Mouse (Mus musculus): ENCODE results near the gene Klf5.

Klf5 gene

GRCm38 (mm10) chr14:99298385-99299021, at the start of gene Klf5:
Gene Klf5, plus strand, starts transcription at chr14:99298691.
- DNase-seq (ENCODE audit: low spot score), result peak; percentile 96

GRCm38 (mm10) chr14:99262026-99262425, 36.5 kb upstream of the Klf5 start:
- no peak for DNase-seq (ENCODE audit: low spot score)

- no peak for DNase-seq (ENCODE audit: low spot score)
Measured at GRCm38 (mm10) chr14:99263816-99264215, 34.7 kb upstream of the Klf5 start.

- DNase-seq (ENCODE audit: low spot score), result no peak
Measured at GRCm38 (mm10) chr14:99265791-99266190, 32.7 kb upstream of the Klf5 start.

GRCm38 (mm10) chr14:99266749-99267148, 31.7 kb upstream of the Klf5 start:
- no peak for DNase-seq (ENCODE audit: low spot score)

GRCm38 (mm10) chr14:99274056-99274455, 24.4 kb upstream of the Klf5 start:
- no peak for DNase-seq (ENCODE audit: low spot score)

- no peak for DNase-seq (ENCODE audit: low spot score)
Measured at GRCm38 (mm10) chr14:99275827-99276226, 22.7 kb upstream of the Klf5 start.

- DNase-seq (ENCODE audit: low spot score), result no peak
Measured at GRCm38 (mm10) chr14:99278312-99278711, 20.2 kb upstream of the Klf5 start.

- no peak for DNase-seq (ENCODE audit: low spot score)
Measured at GRCm38 (mm10) chr14:99278763-99279486, 19.6 kb upstream of the Klf5 start.

- DNase-seq (ENCODE audit: low spot score), result peak; percentile 33
Measured at GRCm38 (mm10) chr14:99280399-99280798, 18.1 kb upstream of the Klf5 start.

- no peak for DNase-seq (ENCODE audit: low spot score)
Measured at GRCm38 (mm10) chr14:99280825-99281433, 17.6 kb upstream of the Klf5 start.

GRCm38 (mm10) chr14:99285486-99285885, 13.0 kb upstream of the Klf5 start:
- DNase-seq (ENCODE audit: low spot score), result peak; percentile 47

- DNase-seq (ENCODE audit: low spot score), result no peak
Measured at GRCm38 (mm10) chr14:99292176-99292575, 6.3 kb upstream of the Klf5 start.

GRCm38 (mm10) chr14:99294424-99294823, 4.1 kb upstream of the Klf5 start:
- no peak for DNase-seq (ENCODE audit: low spot score)

- no peak for DNase-seq (ENCODE audit: low spot score)
Measured at GRCm38 (mm10) chr14:99295606-99296341, 2.7 kb upstream of the Klf5 start.

GRCm38 (mm10) chr14:99299022-99299481, 561 bp downstream of the Klf5 start:
- peak; percentile 63 for DNase-seq (ENCODE audit: low spot score)

- no peak for DNase-seq (ENCODE audit: low spot score)
Measured at GRCm38 (mm10) chr14:99299701-99300191, 1.3 kb downstream of the Klf5 start.

- DNase-seq (ENCODE audit: low spot score), result no peak
Measured at GRCm38 (mm10) chr14:99301472-99301871, 3.0 kb downstream of the Klf5 start.

GRCm38 (mm10) chr14:99304387-99304786, 5.9 kb downstream of the Klf5 start:
- no peak for DNase-seq (ENCODE audit: low spot score)

- DNase-seq (ENCODE audit: low spot score), result no peak
Measured at GRCm38 (mm10) chr14:99304997-99305792, 6.7 kb downstream of the Klf5 start.

GRCm38 (mm10) chr14:99306410-99306809, 7.9 kb downstream of the Klf5 start:
- no peak for DNase-seq (ENCODE audit: low spot score)

Measured in yolk sac, embryonic 10.5 days (tissue).